Mouse (Mus musculus): ENCODE data around the gene Olfr39.
"Not testable (repeated sequence)": the region's sequence is repeated elsewhere in the genome, so short reads cannot be mapped to it uniquely, and the experiment has no call there.

Gene Olfr39

DNA sequence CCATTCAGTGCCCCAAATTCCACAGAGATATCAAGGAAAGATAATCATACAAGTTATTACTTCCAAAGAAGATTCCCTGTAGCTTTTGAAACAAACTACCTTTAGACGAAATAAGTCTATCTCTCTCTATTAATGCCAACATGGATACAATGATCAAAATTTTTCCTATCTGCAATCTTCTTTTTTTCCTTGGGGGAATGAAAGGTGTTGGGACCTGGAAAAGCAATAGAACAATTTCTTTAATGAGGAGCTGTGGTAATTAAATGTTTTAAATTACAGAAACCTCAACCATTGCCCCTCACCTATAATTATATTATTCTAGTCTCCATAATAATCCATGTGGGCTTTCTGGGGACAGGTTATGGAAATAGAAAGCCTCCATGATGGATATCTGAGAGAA, at the start of gene Olfr39:
Gene Olfr39 (plus strand): TSS at position 301 of the 400 bp plus-strand sequence.
- DNase-seq: no peak

DNA sequence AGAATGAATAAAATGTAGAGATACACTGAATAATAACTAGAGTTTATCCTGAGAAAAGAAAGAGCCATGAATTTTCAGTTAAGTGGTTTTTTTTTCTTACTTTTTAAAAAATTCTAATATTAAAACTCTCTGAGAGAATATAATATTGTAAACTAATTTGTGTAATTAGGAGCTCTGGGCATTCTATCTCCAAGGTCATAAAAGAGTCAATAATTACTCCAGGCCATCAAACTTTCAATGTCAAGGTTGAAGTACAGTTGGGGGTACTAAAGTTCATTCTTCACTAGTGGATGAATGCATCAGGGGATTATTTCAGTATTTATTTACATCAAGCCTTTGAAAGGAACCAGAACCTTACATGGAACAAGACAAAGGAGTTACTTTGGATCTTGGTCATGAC, 45.3 kb upstream of the Olfr39 start, which contains the start of gene Olfr872:
Gene Olfr872 (plus strand): TSS at position 301 of the 400 bp plus-strand sequence.
- no peak for DNase-seq

DNA sequence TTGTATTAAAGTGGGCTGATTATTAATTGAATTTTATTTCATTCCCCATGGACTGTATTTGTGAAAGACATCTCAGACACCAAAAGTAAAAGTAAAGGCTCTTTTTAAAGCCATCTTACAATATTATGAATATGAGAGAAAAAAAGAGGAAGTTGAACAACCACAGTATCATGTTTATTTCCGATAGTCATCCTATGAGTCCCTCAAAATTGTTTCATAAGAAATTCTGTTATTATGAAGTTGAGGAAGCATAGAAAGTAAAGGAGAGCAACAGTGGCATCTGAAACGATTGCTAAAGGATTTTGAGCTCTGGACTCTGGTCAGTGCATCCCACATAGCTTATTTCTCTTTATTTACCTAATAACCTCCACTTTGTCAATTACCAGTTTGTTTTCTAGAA, 44.8 kb upstream of the Olfr39 start:
- no peak for DNase-seq

DNA sequence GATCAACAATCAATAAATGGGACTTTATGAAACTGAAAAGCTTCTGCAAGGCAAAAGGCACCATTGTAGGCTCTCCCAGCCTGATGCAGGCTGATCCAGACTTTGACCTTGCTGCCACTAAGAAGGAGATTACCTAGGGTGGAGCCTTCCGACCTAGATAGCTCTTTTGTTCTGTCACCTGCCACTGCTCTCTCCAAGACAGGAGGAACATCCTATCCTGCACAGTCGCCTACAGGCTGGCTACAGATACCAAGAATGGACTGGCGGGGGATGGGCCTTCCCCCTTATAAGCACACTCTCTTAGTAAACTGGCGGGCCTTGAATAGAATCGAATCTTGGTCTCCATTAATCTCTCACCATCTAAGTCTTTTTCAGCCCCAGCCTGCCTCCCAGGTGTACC, 13.4 kb downstream of the Olfr39 start:
- DNase-seq: not testable (repeated sequence)

DNA sequence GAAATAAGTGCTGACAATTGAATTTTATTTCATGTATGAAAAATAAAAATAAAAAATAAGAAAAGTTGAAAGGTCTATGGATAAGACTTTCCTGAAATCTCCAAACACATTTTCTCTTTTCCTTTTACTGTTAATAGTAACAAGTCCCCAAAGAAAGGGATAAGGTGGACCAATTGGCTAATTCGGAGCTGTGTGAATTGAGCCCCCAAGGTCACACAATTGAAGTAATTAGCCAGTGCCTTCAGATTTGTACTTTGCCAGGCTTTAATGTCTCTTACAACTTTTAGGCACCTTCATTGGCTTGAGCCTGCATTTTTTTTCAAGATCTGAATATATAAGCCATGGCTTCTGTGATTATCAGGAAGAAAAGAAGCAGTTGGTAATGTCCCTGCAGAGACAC, 16.1 kb downstream of the Olfr39 start, which contains the start of gene Olfr873:
Gene Olfr873 (plus strand): TSS at position 301 of the 400 bp plus-strand sequence.
- DNase-seq: no peak

DNA sequence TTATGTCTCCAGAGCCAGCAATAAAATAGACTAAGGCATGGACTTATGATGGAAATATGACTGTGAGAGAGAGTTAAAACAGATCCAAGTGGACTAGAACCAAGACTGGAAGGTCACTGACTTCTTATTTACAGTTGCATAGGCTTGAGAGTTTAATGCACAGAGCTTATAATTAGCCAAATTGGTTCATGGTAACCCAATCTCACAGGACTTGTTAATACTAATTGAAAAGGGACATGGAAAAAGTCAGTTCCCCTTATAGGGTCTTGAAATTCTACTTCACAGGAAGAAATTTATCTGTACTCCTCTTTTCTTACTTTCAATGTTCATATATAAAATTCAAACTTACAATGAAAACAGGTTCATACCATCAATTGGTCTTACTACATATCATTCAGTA, 53.8 kb downstream of the Olfr39 start, which contains the start of gene Olfr18:
Gene Olfr18 (minus strand): TSS at position 101 of the 400 bp plus-strand sequence.
- no peak for DNase-seq
